Mouse (Mus musculus): Measurements from ENCODE around the gene Plac1. TPM values are rescaled to one million over a fixed set of nuclear protein-coding genes. Genes with fewer than 3 reads are reported as not detected.
A peak's percentile ranks its signal among the peaks of the same experiment; 100 is the strongest.

Plac1 gene
- total and polyA plus RNA-seq, 2 experiments from 2014 or later, result 1.9 TPM; not detected in 1

DNA sequence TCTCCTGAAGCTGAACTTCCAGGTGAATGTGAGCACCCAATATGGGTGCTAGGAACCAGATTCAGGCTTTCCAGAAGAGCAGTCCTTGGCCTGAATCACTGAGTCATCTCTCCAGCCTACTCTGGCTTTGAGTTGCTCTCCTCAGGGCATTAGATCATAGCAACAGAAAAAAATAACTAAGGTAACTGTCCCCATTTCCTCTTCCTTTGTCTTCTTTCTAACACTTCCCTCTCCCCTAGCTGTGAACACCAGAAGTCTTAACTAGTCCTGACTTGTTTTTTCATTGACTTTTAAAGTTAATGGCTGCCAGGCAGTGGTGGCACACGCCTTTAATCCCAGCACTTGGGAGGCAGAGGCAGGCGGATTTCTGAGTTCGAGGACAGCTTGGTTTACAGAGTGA, 175.5 kb downstream of the Plac1 start:
- no peaks in the 10 kb centered on the region for H3K36me3 ChIP-seq (replicated peaks; ENCODE audit: control insufficient read depth, insufficient read depth, low read length)
- TF ChIP-seq EP300 (IDR thresholded peaks at IDR 0.05; ENCODE audit: low read depth) (no peak), CTCF (IDR thresholded peaks at IDR 0.05; ENCODE audit: low read depth) (no peak)
- WGBS, result 87% methylated on average over 3 of the region's 3 CpGs
- ATAC-seq (ENCODE audit: insufficient read depth, low read depth) (no peak), DNase-seq (ENCODE audit: low spot score) (no peak)
- no peak overlapping the region for H3K27ac ChIP-seq (ENCODE audit: low read depth)
- no peak overlapping the region for H3K4me2 ChIP-seq (ENCODE audit: low read depth, low read length)
- no peak overlapping the region for H3K4me3 ChIP-seq (ENCODE audit: low read depth, low read length)
- H3K9me3 ChIP-seq (replicated peaks; ENCODE audit: control insufficient read depth, low read length), result no peaks in the 10 kb centered on the region
- H3K4me1 ChIP-seq (ENCODE audit: control insufficient read depth, insufficient read depth), result no peaks in the 10 kb centered on the region
- H3K9ac ChIP-seq (replicated peaks; ENCODE audit: low read depth, low read length), result no peak overlapping the region
- H3K27me3 ChIP-seq (ENCODE audit: control insufficient read depth, insufficient read depth, low read length), result no peaks in the 10 kb centered on the region

DNA sequence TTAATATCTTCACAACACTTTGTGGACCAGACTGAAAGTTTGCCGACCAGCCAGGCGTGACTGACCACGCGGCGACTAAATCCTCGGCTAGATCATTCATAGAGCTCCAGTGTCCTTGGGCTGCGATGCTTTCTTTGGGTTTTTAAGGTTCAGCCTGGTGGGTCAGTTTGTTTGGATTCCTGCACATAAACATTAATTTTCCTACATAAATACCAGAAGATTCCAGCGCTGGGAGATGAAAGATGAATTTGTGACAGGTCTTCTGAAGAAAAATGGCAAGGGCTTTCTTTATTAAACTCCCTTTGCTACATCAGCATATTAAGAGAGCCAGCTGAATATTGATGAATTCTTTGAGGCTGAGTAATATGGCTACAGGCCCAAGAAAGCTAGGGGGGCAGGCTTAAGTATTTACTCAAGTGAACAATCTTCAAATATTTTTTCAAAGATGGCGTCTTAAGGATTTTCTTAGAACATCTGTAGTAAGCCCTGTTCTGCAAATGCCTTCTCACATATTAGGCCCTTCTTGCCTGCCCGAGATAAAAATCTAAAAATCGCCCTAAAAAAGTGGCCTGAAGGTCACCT, 180.4 kb downstream of the Plac1 start:
- ATAC-seq (ENCODE audit: insufficient read depth, low read depth) (no peak), DNase-seq (ENCODE audit: low spot score) (no peak)
- Histone ChIP-seq H3K36me3 (replicated peaks; ENCODE audit: control insufficient read depth, insufficient read depth, low read length) (peaks cover under 1% of the 10 kb centered on the region; the same call in 1 of the 2 replicates), H3K4me1 (ENCODE audit: control insufficient read depth, insufficient read depth) (no peaks in the 10 kb centered on the region), H3K4me3 (ENCODE audit: low read depth, low read length) (peak overlapping the region; percentile 41), H3K27me3 (ENCODE audit: control insufficient read depth, insufficient read depth, low read length) (no peaks in the 10 kb centered on the region), H3K27ac (ENCODE audit: low read depth) (peak overlapping the region; percentile 99), H3K9me3 (replicated peaks; ENCODE audit: control insufficient read depth, low read length) (no peaks in the 10 kb centered on the region), H3K9ac (replicated peaks; ENCODE audit: low read depth, low read length) (peak overlapping the region; percentile 65; the same call in 1 of the 2 replicates), H3K4me2 (ENCODE audit: low read depth, low read length) (peak overlapping the region; percentile 62)
- TF ChIP-seq EP300 (IDR thresholded peaks at IDR 0.05; ENCODE audit: low read depth) (no peak), CTCF (IDR thresholded peaks at IDR 0.05; ENCODE audit: low read depth) (no peak)
- 28% methylated on average over 11 of the region's 11 CpGs for WGBS

DNA sequence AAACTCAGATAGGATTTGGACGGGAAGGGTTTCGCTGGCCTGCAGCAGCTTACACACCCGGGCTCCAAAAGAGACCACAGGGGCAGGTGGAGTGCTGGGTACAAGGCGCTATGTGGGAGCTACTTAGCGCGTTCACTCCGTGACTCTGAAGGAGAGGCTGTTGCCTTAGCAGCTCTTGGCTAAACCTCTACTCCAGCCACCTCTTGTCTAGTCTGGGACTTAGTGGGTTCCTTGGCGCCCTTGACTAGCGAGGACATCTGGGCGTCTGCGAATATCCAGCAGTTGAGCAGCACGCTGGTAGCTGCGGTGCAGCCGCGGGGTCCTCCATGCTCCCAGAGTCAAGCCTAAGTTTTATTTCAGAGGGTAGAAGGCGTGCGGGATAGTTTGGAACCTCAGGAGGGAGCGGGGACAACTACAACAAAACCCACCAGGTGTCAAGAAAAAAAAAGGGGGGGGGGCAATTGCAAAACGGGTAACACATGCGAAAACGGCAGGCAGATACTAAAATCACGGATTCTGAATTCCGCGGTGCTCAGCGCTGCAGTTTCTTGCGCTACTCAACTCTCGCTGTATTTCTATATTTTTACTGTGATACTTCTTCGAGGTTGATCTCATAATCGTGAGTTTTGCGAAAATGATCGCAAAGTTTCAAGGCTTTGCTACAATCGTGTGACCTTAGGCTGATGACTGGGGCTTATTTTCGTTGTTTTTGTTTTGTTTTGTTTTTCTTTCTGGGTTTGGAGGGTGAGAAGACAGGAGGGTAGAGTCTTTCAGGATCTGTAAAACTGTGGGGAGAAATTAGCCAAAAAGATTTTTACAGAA, 181.2 kb downstream of the Plac1 start:
- Histone ChIP-seq H3K27ac (ENCODE audit: low read depth) (peak overlapping the region; percentile 99), H3K9me3 (replicated peaks; ENCODE audit: control insufficient read depth, low read length) (no peaks in the 10 kb centered on the region), H3K36me3 (replicated peaks; ENCODE audit: control insufficient read depth, insufficient read depth, low read length) (peaks cover 8% of the 10 kb centered on the region), H3K4me1 (ENCODE audit: control insufficient read depth, insufficient read depth) (0 out of 2 replicates have a peak, but pooled peaks cover 2% of the 10 kb centered on the region), H3K4me3 (ENCODE audit: low read depth, low read length) (peak overlapping the region; percentile 41), H3K9ac (replicated peaks; ENCODE audit: low read depth, low read length) (peak overlapping the region; percentile 65), H3K27me3 (ENCODE audit: control insufficient read depth, insufficient read depth, low read length) (no peaks in the 10 kb centered on the region), H3K4me2 (ENCODE audit: low read depth, low read length) (peak overlapping the region; percentile 62)
- TF ChIP-seq EP300 (IDR thresholded peaks at IDR 0.05; ENCODE audit: low read depth) (no peak), CTCF (IDR thresholded peaks at IDR 0.05; ENCODE audit: low read depth) (no peak)
- ATAC-seq (ENCODE audit: insufficient read depth, low read depth), result no peak
- DNase-seq (ENCODE audit: low spot score), result no peak
- 13% methylated on average over 33 of the region's 33 CpGs for WGBS

DNA sequence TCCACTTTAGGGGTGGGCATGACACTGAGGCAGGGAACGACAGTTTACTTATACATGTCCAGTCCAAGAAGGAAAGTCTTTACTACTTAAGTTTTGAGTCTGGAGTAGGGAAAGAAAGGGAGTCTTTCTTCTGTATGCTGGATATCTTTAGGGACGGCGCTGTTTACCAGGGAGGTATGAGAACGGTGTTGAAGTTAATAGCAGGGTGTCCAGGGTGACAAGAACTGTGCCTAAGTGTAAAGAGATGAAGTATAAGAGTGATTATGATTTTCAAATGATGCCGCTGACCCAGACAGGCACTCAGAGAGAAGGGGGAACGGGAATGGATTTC, 182.2 kb downstream of the Plac1 start:
- 17% methylated on average over 6 of the region's 6 CpGs for WGBS
- TF ChIP-seq EP300 (IDR thresholded peaks at IDR 0.05; ENCODE audit: low read depth) (no peak), CTCF (IDR thresholded peaks at IDR 0.05; ENCODE audit: low read depth) (no peak)
- peaks cover 8% of the 10 kb centered on the region for H3K36me3 ChIP-seq (replicated peaks; ENCODE audit: control insufficient read depth, insufficient read depth, low read length)

DNA sequence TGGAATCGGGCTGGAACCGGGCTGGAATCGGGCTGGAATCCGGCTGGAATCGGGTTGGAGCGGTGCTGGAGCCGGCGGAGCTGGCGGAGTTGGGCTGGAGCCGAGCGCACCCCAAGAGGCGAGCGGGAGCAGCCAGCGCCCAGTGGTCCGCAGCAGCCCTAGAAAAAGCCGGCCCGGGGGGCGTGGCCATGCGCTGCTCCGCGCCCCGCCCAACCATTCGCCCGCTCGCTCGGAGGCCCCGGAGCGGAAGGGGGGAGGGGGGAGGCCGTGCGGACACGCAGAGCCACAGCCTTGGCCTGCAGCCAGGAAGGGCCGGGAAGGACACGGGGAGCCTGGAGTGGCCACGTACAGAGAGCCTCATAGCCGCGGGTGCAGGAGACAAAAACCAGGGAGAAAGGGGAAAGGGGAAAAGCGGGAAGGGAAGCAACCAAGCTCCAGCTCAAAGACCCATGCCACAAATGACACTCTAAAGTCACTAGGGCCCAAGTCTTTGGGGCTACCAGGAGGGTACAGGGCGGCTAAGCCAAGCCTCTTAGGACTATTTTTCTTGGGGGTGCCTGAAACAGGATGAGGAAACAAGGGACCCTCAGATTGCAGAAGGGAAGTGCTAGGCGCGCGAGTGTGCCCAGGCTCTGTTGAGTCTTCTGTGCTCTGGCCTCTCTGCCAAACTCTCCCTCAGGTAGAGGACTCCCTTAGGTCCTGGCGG, 182.7 kb downstream of the Plac1 start:
- WGBS, result 14% methylated on average over 33 of the region's 42 CpGs
- no peaks in the 10 kb centered on the region for H3K27me3 ChIP-seq (ENCODE audit: control insufficient read depth, insufficient read depth, low read length)
- H3K9ac ChIP-seq (replicated peaks; ENCODE audit: low read depth, low read length), result peak overlapping the region; percentile 90
- H3K4me2 ChIP-seq (ENCODE audit: low read depth, low read length), result peak overlapping the region; percentile 62
- peaks cover 8% of the 10 kb centered on the region for H3K36me3 ChIP-seq (replicated peaks; ENCODE audit: control insufficient read depth, insufficient read depth, low read length)
- peak overlapping the region; percentile 99 for H3K27ac ChIP-seq (ENCODE audit: low read depth)
- ATAC-seq (ENCODE audit: insufficient read depth, low read depth) (peak; percentile 86), DNase-seq (ENCODE audit: low spot score) (peak; percentile 82)
- peak overlapping the region; percentile 76 for H3K4me3 ChIP-seq (ENCODE audit: low read depth, low read length)
- 0 out of 2 replicates have a peak, but pooled peaks cover 2% of the 10 kb centered on the region for H3K4me1 ChIP-seq (ENCODE audit: control insufficient read depth, insufficient read depth)
- TF ChIP-seq CTCF (IDR thresholded peaks at IDR 0.05; ENCODE audit: low read depth) (no peak), EP300 (IDR thresholded peaks at IDR 0.05; ENCODE audit: low read depth) (0 out of 2 replicates have a peak, but pooled peaks have one; percentile 55)
- H3K9me3 ChIP-seq (replicated peaks; ENCODE audit: control insufficient read depth, low read length), result no peaks in the 10 kb centered on the region

More for the DNA sequence above, 182.2 kb downstream of the Plac1 start:
- Histone ChIP-seq H3K4me2 (ENCODE audit: low read depth, low read length) (peak overlapping the region; percentile 62), H3K9ac (replicated peaks; ENCODE audit: low read depth, low read length) (peak overlapping the region; percentile 90), H3K9me3 (replicated peaks; ENCODE audit: control insufficient read depth, low read length) (no peaks in the 10 kb centered on the region), H3K4me3 (ENCODE audit: low read depth, low read length) (peak overlapping the region; percentile 76), H3K27me3 (ENCODE audit: control insufficient read depth, insufficient read depth, low read length) (no peaks in the 10 kb centered on the region), H3K4me1 (ENCODE audit: control insufficient read depth, insufficient read depth) (0 out of 2 replicates have a peak, but pooled peaks cover 2% of the 10 kb centered on the region), H3K27ac (ENCODE audit: low read depth) (peak overlapping the region; percentile 99)
- no peak for ATAC-seq (ENCODE audit: insufficient read depth, low read depth)
- DNase-seq (ENCODE audit: low spot score), result no peak

All from heart, postnatal 0 days (tissue).